Mouse (Mus musculus) hindbrain, embryonic 12.5 days (tissue): ENCODE results near the gene Pex11a. TPM values are rescaled to one million over a fixed set of nuclear protein-coding genes. Genes with fewer than 3 reads are reported as not detected.
A peak's percentile ranks its signal among the peaks of the same experiment; 100 is the strongest.

Source experiments
- ATAC-seq: fragments of 200-750 bp; cut with Nextera tagmentation; 2 replicates; pipeline ENCODE4 v1.8.0; 2017; ENCODE audit warnings: moderate TSS enrichment; ENCODE audit not compliant: low FRiP score
- H3K27ac ChIP-seq: fragments of 300-500 bp; sonication (generic); 2 replicates; pipeline ENCODE4 v1.5.1; 2016; ENCODE audit warnings: mild to moderate bottlenecking
- H3K27me3 ChIP-seq: fragments of 300-500 bp; sonication (generic); 2 replicates; pipeline ENCODE4 v1.6.1; 2016; ENCODE audit warnings: mild to moderate bottlenecking
- H3K36me3 ChIP-seq: fragments of 300-500 bp; sonication (generic); 2 replicates; pipeline ENCODE4 v1.6.1; 2016; ENCODE audit warnings: mild to moderate bottlenecking
- H3K4me1 ChIP-seq: fragments of 300-500 bp; sonication (generic); 2 replicates; pipeline ENCODE4 v1.6.1; 2016
- H3K4me2 ChIP-seq: fragments of 300-500 bp; sonication (generic); replicated peaks from 2 replicates; pipeline ENCODE4 v1.6.1; 2016; ENCODE audit warnings: mild to moderate bottlenecking
- H3K4me3 ChIP-seq: fragments of 300-500 bp; sonication (generic); 2 replicates; pipeline ENCODE4 v1.5.1; 2016; ENCODE audit warnings: mild to moderate bottlenecking
- H3K9ac ChIP-seq: fragments of 300-500 bp; sonication (generic); 2 replicates; pipeline ENCODE4 v1.6.1; 2016; ENCODE audit warnings: mild to moderate bottlenecking, moderate library complexity
- H3K9me3 ChIP-seq: fragments of 300-500 bp; sonication (generic); replicated peaks from 2 replicates; pipeline ENCODE4 v1.6.1; 2016; ENCODE audit warnings: mild to moderate bottlenecking
- WGBS: fragments of 180-500 bp; shearing (Covaris S2); methylation state at CpG from one replicate; pipeline ENCODE4 v1.1.7; 2016; 5-methylcytosine and 5-hydroxymethylcytosine counted together
- polyA plus RNA-seq: library from polyadenylated mRNA; unstranded; fragments of >200 nt; fragmentation: Nextera tagmentation; extraction: Ambion mirVana; gene quantifications from 2 replicates; pipeline ENCODE4 v1.2.1, GENCODE M21; 2016

Pex11a gene
- polyA plus RNA-seq, 1 experiment from 2014 or later = 9.5 TPM

- Histone ChIP-seq H3K9me3 (no peaks in the 10 kb centered on the region), H3K27ac (no peak overlapping the region), H3K36me3 (no peaks in the 10 kb centered on the region), H3K9ac (no peak overlapping the region), H3K27me3 (no peaks in the 10 kb centered on the region), H3K4me1 (no peaks in the 10 kb centered on the region), H3K4me3 (no peak overlapping the region), H3K4me2 (no peak overlapping the region)
- 89% methylated on average over 5 of the region's 5 CpGs for WGBS
- ATAC-seq = no peak
These were observed 18.4 kb upstream of the Pex11a start for GRCm38 (mm10) chr7:79761124-79761876.

DNA sequence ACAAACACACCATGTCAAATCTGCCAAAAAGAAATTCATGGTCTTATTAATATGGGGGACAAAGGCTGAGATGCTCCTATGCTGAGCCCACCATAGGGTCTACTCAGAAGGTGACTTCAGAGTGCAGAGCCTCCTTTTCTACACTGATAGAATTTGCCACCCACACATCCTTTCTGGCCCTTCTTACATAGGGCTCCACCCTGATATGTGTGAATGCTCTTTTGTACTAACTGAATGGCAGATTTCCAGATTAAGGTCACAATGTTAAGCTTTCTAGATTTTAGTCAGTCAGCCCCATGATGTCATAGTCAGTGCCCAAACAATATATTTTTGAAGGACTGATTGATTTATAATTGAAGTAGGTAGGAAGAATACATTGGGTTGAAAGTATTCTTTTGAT, 16.8 kb upstream of the Pex11a start:
- no peak overlapping the region for H3K4me2 ChIP-seq
- H3K9ac ChIP-seq = no peak overlapping the region
- H3K4me3 ChIP-seq = no peak overlapping the region
- no peaks in the 10 kb centered on the region for H3K9me3 ChIP-seq
- no peaks in the 10 kb centered on the region for H3K4me1 ChIP-seq
- H3K36me3 ChIP-seq = no peaks in the 10 kb centered on the region
- H3K27ac ChIP-seq = no peak overlapping the region
- no peaks in the 10 kb centered on the region for H3K27me3 ChIP-seq
- no peak for ATAC-seq

GRCm38 (mm10) chr7:79758176-79758575, 15.2 kb upstream of the Pex11a start:
- Histone ChIP-seq H3K9me3 (no peaks in the 10 kb centered on the region), H3K36me3 (no peaks in the 10 kb centered on the region), H3K4me2 (no peak overlapping the region), H3K27ac (no peak overlapping the region), H3K4me1 (no peaks in the 10 kb centered on the region), H3K27me3 (no peaks in the 10 kb centered on the region), H3K9ac (no peak overlapping the region), H3K4me3 (no peak overlapping the region)
- no peak for ATAC-seq
- 81% methylated on average over 6 of the region's 6 CpGs for WGBS

DNA sequence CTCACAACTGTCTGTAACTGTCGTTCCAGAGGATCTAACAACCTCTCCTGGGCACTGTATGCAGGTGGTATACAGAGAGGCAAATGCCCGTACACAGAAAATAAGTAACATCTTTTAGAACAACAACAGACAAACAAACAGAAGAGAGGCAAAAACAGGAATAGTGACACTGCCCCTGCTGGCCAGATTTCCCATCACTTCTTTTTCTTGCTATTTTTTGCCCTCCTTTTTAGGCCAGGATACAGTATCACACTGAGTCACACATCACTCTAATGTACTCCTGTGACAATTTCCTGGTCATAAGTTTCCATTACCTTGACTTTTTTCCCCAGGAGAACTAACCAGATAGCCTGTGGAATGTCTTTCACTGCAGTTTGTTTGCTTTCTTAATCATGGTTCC, 13.4 kb upstream of the Pex11a start:
- Histone ChIP-seq H3K4me3 (no peak overlapping the region), H3K27ac (no peak overlapping the region), H3K27me3 (no peaks in the 10 kb centered on the region), H3K4me1 (no peaks in the 10 kb centered on the region), H3K9ac (no peak overlapping the region), H3K9me3 (no peaks in the 10 kb centered on the region), H3K4me2 (no peak overlapping the region), H3K36me3 (no peaks in the 10 kb centered on the region)
- no peak for ATAC-seq
- 55% methylated on average over 2 of the region's 2 CpGs for WGBS

GRCm38 (mm10) chr7:79749511-79749910, 6.6 kb upstream of the Pex11a start:
- H3K4me1 ChIP-seq = no peaks in the 10 kb centered on the region
- H3K27ac ChIP-seq = no peak overlapping the region
- 0 out of 2 replicates have a peak, but pooled peaks cover 1% of the 10 kb centered on the region for H3K27me3 ChIP-seq
- no peak overlapping the region for H3K4me2 ChIP-seq
- H3K36me3 ChIP-seq = no peaks in the 10 kb centered on the region
- 86% methylated on average over 6 of the region's 6 CpGs for WGBS
- no peak for ATAC-seq
- H3K9me3 ChIP-seq = no peaks in the 10 kb centered on the region
- H3K9ac ChIP-seq = no peak overlapping the region
- no peak overlapping the region for H3K4me3 ChIP-seq

GRCm38 (mm10) chr7:79747659-79748058, 4.7 kb upstream of the Pex11a start:
- Histone ChIP-seq H3K4me2 (no peak overlapping the region), H3K27ac (no peak overlapping the region), H3K4me1 (peaks cover 8% of the 10 kb centered on the region), H3K36me3 (no peaks in the 10 kb centered on the region), H3K4me3 (no peak overlapping the region), H3K27me3 (0 out of 2 replicates have a peak, but pooled peaks cover 3% of the 10 kb centered on the region), H3K9ac (no peak overlapping the region), H3K9me3 (no peaks in the 10 kb centered on the region)
- ATAC-seq = no peak
- WGBS = 82% methylated on average over 6 of the region's 6 CpGs

DNA sequence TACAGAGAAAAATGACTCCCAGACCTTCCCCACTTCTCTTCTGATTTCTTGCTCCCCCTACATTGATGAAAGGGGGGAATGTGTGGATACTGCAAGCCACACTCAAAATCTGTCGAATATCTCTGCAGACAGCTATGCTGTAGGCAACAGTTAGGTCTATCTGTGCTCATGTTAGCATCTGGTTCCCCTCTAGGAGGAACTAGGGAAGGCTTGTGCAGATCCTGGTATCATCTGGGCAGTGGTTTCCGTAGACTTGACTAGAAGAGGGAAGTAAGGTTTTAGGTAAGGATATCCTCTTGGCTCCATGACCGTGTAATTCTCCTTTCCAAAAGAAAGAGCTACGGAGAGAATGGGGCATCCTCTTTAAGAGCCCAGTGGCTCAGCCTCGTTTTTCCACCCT, 1.7 kb upstream of the Pex11a start:
- no peaks in the 10 kb centered on the region for H3K36me3 ChIP-seq
- no peaks in the 10 kb centered on the region for H3K9me3 ChIP-seq
- H3K4me3 ChIP-seq = no peak overlapping the region
- no peak for ATAC-seq
- no peak overlapping the region for H3K27ac ChIP-seq
- peaks cover 8% of the 10 kb centered on the region for H3K4me1 ChIP-seq
- WGBS = 83% methylated on average over 5 of the region's 5 CpGs
- H3K9ac ChIP-seq = no peak overlapping the region
- 0 out of 2 replicates have a peak, but pooled peaks cover 3% of the 10 kb centered on the region for H3K27me3 ChIP-seq
- no peak overlapping the region for H3K4me2 ChIP-seq

DNA sequence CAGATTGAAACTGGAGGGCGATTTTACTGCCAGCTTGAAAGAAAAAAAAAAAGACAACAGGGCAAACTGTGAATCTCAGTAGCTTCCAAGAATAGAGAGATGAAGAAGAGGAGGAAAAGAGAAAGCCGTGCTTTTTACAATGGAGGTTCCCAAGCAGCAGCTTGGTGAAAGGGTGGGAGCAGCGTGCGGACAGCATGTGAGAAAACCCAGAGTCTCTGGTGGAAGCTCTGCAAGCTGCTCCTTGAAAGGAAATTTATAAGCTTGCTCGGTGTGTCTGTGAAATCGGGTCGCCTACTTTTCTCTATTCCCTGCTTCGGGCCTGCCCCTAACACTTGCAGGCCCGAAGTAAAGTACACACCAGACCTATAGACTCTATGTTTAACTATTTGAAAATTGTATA, 1.1 kb upstream of the Pex11a start:
- no peak overlapping the region for H3K4me3 ChIP-seq
- 97% methylated on average over 9 of the region's 9 CpGs for WGBS
- H3K9ac ChIP-seq = no peak overlapping the region
- no peaks in the 10 kb centered on the region for H3K36me3 ChIP-seq
- H3K27me3 ChIP-seq = 0 out of 2 replicates have a peak, but pooled peaks cover 3% of the 10 kb centered on the region
- H3K4me1 ChIP-seq = peaks cover 8% of the 10 kb centered on the region
- no peak for ATAC-seq
- no peak overlapping the region for H3K27ac ChIP-seq
- H3K9me3 ChIP-seq = no peaks in the 10 kb centered on the region
- H3K4me2 ChIP-seq = no peak overlapping the region

DNA sequence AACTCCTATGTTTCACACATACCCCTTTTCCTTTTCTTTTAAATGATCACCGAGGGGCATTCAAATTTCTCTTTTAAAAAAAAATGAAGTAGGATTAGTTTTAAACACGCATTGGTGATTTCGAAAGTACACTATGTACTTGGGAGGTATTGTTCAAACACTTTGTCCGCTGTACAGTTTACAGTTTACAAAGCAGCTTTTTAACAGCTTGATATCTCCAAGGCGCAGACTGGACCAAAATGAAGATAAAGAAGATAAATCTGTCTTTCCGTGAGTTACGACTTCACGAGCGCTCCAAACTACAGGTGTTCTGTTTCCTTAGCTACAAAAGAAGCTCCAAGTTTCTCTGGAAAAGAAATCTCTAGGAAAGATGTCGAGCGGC, 663 bp downstream of the Pex11a start:
- no peaks in the 10 kb centered on the region for H3K9me3 ChIP-seq
- 0 out of 2 replicates have a peak, but pooled peaks cover 3% of the 10 kb centered on the region for H3K27me3 ChIP-seq
- H3K36me3 ChIP-seq = peaks cover 5% of the 10 kb centered on the region
- H3K9ac ChIP-seq = peak overlapping the region; percentile 66
- WGBS = 24% methylated on average over 11 of the region's 11 CpGs
- H3K4me1 ChIP-seq = peaks cover 8% of the 10 kb centered on the region
- peak overlapping the region; percentile 92 for H3K4me2 ChIP-seq
- H3K4me3 ChIP-seq = peak overlapping the region; percentile 72
- ATAC-seq = no peak
- no peak overlapping the region for H3K27ac ChIP-seq

GRCm38 (mm10) chr7:79740279-79740678, 2.7 kb downstream of the Pex11a start:
- Histone ChIP-seq H3K4me3 (no peak overlapping the region), H3K27me3 (0 out of 2 replicates have a peak, but pooled peaks cover 3% of the 10 kb centered on the region), H3K27ac (no peak overlapping the region), H3K36me3 (peaks cover 10% of the 10 kb centered on the region), H3K9me3 (no peaks in the 10 kb centered on the region), H3K4me1 (peaks cover 8% of the 10 kb centered on the region), H3K4me2 (no peak overlapping the region), H3K9ac (no peak overlapping the region)
- no peak for ATAC-seq
- 77% methylated on average over 4 of the region's 4 CpGs for WGBS

DNA sequence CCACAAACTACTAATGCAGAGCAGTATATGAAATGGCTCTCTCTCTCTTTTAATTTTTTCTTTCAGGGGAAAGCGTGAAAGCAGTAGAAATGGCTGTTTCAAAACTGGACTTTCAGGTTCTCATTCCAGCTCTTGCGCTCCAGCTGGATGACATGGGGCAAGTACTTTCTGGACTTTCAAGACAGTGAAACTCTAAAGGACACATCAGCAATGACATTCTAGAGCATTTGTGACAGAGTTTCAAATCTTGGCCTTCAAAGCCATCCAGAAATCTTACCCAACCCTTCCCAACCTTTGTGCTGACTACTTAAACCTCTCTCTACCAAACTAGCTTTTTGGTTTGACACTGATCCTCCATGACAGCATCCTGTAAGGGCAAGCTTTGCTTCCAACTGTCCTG, 4.0 kb downstream of the Pex11a start:
- no peak overlapping the region for H3K4me2 ChIP-seq
- no peaks in the 10 kb centered on the region for H3K27me3 ChIP-seq
- ATAC-seq = no peak
- H3K4me1 ChIP-seq = peaks cover 8% of the 10 kb centered on the region
- H3K36me3 ChIP-seq = peaks cover 10% of the 10 kb centered on the region
- H3K4me3 ChIP-seq = no peak overlapping the region
- H3K9me3 ChIP-seq = no peaks in the 10 kb centered on the region
- 92% methylated on average over 2 of the region's 2 CpGs for WGBS
- H3K27ac ChIP-seq = no peak overlapping the region
- H3K9ac ChIP-seq = no peak overlapping the region

DNA sequence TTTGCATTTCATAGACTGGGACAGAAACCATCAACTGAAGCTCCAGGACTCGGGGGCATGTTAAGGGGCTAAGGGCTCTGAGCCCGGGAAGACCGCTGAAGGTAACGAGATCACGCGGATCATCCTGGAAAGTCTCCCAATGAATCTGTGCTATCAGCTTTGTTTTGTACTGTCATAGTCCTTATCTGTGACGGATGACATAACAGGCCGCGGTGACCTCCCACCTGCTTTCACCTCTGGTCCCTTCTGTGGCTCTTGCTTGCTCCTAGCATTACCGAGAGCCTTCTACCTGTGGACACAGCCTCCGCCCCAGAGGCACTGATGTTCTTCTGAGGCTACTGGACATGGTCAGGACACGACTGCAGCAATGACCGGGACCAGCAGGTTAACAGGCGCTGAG, 6.4 kb downstream of the Pex11a start:
- Histone ChIP-seq H3K4me3 (no peak overlapping the region), H3K36me3 (peaks cover 10% of the 10 kb centered on the region), H3K9me3 (no peaks in the 10 kb centered on the region), H3K4me1 (no peaks in the 10 kb centered on the region), H3K9ac (no peak overlapping the region), H3K27ac (no peak overlapping the region), H3K4me2 (no peak overlapping the region), H3K27me3 (no peaks in the 10 kb centered on the region; the same call in 1 of the 2 replicates)
- no peak for ATAC-seq
- 92% methylated on average over 14 of the region's 14 CpGs for WGBS

- ATAC-seq = no peak
- WGBS = 90% methylated on average over 8 of the region's 8 CpGs
- H3K4me3 ChIP-seq = no peak overlapping the region
These were observed 8.4 kb downstream of the Pex11a start for GRCm38 (mm10) chr7:79734563-79734962.

More at GRCm38 (mm10) chr7:79734563-79734962, 8.4 kb downstream of the Pex11a start:
- Histone ChIP-seq H3K27me3 (peaks cover 7% of the 10 kb centered on the region; the same call in 1 of the 2 replicates), H3K4me1 (no peaks in the 10 kb centered on the region), H3K9ac (no peak overlapping the region), H3K36me3 (peaks cover 10% of the 10 kb centered on the region), H3K27ac (no peak overlapping the region), H3K9me3 (no peaks in the 10 kb centered on the region), H3K4me2 (no peak overlapping the region)
